Mouse (Mus musculus): Measurements from ENCODE around the gene Gm572.

DNA sequence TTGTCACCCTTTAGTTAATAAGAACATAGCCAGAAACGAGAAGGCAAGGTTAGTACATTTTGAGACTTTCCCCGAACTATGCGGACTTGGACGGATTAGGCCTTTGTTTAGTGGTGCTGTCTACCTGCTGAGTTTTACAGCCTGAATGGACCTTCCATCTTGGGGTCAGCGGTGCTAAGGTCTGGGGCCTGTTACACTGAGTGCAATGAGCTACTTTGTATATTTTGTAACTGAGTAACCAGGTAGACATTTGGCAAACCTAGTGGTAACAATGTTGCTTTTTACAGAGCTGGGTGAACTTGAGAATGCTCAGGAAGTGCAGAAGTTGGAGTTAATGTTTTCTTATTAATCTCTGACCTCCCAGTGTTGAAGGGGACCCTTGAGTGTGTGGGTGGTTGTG is 2.0 kb upstream of the Gm572 start:
- TF ChIP-seq CTCF (IDR thresholded peaks at IDR 0.05): no peak
- TF ChIP-seq EP300 (IDR thresholded peaks at IDR 0.05): no peak

Data from lung, postnatal 0 days (tissue).